Mouse (Mus musculus) myocyte (in vitro differentiated cells): ENCODE measurements around the gene Wnt9a.

ENCODE experiments used
- CEBPB ChIP-seq: IDR thresholded peaks from 2 replicates; pipeline ENCODE4 v1.6.1; 2011; ENCODE audit warnings: mild to moderate bottlenecking, moderate library complexity; ENCODE audit not compliant: poor library complexity, insufficient read depth, severe bottlenecking
- E2F4 ChIP-seq: IDR thresholded peaks from one replicate; pipeline ENCODE4 v1.6.1; 2011; ENCODE audit warnings: mild to moderate bottlenecking, control low read depth, moderate library complexity; ENCODE audit not compliant: insufficient read depth
- MAX ChIP-seq: IDR thresholded peaks from one replicate; pipeline ENCODE4 v1.6.1; 2011; ENCODE audit warnings: low read depth, mild to moderate bottlenecking, control low read depth
- MYOG ChIP-seq, 3 experiments: IDR thresholded peaks; one replicate each; pipeline ENCODE4 v1.6.1; 2011; ENCODE audit warnings: control low read depth in 2 of 3, low read depth in 2 of 3, mild to moderate bottlenecking in 2 of 3; ENCODE audit not compliant: insufficient read length in 2 of 3, control insufficient read depth in 1 of 3, insufficient read depth in 1 of 3
- POLR2A ChIP-seq: IDR thresholded peaks from one replicate; pipeline ENCODE4 v1.6.1; 2011; ENCODE audit warnings: low read depth, mild to moderate bottlenecking, control low read depth, moderate library complexity; ENCODE audit not compliant: insufficient read length
- REST ChIP-seq: IDR thresholded peaks from one replicate; pipeline ENCODE4 v1.6.1; 2011; ENCODE audit warnings: mild to moderate bottlenecking, control low read depth, moderate library complexity; ENCODE audit not compliant: insufficient read depth, insufficient read length
- TCF12 ChIP-seq: IDR thresholded peaks from one replicate; pipeline ENCODE4 v1.6.1; 2011; ENCODE audit warnings: mild to moderate bottlenecking, control low read depth; ENCODE audit not compliant: poor library complexity, insufficient read depth, severe bottlenecking
- USF1 ChIP-seq: IDR thresholded peaks from one replicate; pipeline ENCODE4 v1.6.1; 2011; ENCODE audit warnings: low read depth, mild to moderate bottlenecking, control low read depth, moderate library complexity

DNA sequence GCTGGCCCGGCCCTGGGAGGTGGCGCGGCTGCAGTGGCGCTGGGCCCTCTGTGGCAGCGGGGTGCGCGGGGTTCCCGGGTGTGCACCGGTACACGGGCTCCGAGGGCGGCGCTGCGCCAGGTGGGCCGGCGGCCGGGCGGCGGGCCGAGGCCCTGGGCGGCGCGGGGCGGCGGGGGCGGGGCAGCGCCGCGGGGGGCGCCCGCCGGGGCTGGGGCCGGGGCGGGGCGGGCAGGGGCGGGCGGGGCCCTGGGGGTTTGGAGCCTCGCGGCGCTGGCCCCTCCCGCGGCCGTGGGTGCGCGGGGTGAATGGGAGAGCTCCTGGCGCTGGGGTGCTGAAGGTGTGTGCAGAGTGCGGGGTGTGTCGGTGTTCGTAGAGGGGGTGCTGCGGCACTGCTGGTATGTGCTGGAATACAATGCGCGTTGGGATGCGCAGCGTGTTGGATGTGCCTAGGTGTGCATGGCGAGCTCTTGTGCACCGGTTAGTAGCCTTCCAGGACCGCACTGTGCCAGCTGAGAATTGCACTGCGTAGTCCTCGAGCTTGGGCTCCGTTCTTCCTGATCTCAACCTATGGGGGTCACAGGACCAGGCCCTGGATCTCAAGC, 15.9 kb upstream of the Wnt9a start, which contains the start of gene Wnt3a:
- no peak for TF ChIP-seq POLR2A
- no peak for TF ChIP-seq E2F4
- no peak for TF ChIP-seq MYOG (IDR thresholded peaks at IDR 0.05; ENCODE audit: control insufficient read depth in 1 of 3, insufficient read depth in 1 of 3, insufficient read length in 2 of 3, low read depth in 2 of 3)
- no peak for TF ChIP-seq USF1
- no peak for TF ChIP-seq CEBPB
- no peak for TF ChIP-seq MAX
- no peak for TF ChIP-seq REST
- no peak for TF ChIP-seq TCF12
